Mouse (Mus musculus) heart, postnatal 0 days (tissue): ENCODE measurements around the gene Pole4.
"Not testable (repeated sequence)": the region's sequence is repeated elsewhere in the genome, so short reads cannot be mapped to it uniquely, and the experiment has no call there.

Experiments
- CTCF ChIP-seq: IDR thresholded peaks from 2 replicates; pipeline ENCODE4 v1.5.1; 2016; ENCODE audit warnings: antibody characterized with exemption, control low read depth, low read depth
- EP300 ChIP-seq: IDR thresholded peaks from 2 replicates; pipeline ENCODE4 v1.6.1; 2016; ENCODE audit warnings: antibody characterized with exemption, low read depth

DNA sequence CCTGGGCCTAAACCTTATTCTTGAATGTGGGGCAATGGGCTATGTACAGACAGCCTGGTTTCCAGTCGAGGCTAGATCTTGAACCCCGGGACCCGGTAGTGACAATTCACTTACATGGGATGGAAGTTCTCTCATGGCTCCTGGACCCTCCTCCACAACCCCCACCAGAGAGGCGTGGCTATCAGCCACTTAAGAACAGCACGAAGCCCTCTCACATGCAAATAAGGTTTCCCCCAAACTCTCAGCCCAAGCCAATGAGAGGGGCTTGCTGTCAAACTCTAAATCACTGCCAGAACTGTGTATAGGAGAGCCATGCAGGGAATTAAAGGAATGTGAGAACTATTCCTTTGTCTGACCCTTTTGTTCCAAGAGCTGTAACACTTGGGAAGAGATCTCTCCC is 16.6 kb downstream of the Pole4 start:
- TF ChIP-seq CTCF, EP300: not testable (repeated sequence)
